Mouse (Mus musculus): ENCODE measurements around the gene Acaa1b.

Gene Acaa1b

DNA sequence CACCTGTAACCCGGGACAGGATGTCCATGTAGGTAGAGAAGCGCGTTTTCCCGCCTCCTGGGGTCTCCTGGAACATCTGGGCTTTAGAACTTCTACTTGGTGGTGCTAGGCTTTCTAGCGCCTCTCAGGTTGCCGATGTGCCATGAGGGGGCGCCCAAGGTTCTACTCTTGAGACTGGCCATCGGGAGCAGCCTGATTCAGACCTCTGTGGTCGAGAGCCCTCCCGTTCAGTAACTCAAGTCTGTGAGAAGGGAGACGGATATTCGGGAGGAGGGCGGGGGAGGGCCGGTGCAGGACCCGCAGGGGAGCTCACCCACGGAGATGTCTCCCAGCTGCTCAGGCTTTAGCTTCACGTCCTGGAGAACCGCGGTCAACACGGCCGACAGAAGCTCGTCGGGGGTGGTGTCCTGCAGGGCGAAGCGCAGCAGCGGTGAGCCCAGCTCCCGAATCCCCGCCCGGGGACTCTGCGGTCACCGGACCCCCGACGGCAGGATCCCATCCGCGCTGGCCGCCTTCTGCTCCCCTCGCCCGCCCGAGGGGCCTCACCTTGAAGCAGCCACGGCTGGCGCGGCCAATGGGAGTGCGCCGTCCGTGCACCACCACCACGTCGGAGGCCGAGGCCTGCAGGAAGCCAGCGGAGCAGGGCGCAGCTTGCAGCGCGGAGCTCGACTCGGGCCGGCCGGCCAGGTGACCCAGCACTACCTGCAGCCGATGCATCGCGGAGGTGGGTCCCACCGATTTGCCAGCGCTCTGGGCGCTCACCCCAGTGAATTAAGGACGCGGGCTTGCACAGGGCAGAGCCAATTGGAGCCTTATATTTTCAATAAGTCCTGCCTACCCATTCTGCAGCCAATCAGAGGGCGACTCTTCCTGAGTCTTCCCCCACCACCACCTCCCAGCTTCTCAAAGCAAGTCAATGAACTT, at the start of gene Acaa1b:
Acaa1b (minus strand) TSS at position 816 of the 924 bp plus-strand sequence.
- DNase-seq (ENCODE audit: extremely low read depth, low read depth), result peak; percentile 54

DNA sequence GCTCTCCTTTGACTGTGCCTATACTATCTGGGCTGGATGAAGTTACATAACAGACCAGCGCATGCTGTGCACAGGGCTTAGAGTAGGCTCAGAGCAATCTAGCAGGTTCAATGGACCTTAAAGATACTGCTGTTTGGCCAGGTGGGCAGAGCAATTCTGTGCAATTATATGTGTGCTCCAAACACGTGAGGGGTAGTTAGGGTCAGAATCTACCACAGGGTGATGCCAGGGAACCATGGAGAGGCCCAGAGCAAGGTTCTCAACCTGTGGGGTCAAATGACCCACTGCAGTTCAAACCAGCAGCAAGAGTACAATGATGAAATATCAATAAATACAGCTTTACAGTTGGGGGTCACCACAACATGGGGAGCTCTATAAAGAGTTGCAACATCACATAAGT, 49.8 kb upstream of the Acaa1b start:
- DNase-seq (ENCODE audit: extremely low read depth, low read depth), result no peak

DNA sequence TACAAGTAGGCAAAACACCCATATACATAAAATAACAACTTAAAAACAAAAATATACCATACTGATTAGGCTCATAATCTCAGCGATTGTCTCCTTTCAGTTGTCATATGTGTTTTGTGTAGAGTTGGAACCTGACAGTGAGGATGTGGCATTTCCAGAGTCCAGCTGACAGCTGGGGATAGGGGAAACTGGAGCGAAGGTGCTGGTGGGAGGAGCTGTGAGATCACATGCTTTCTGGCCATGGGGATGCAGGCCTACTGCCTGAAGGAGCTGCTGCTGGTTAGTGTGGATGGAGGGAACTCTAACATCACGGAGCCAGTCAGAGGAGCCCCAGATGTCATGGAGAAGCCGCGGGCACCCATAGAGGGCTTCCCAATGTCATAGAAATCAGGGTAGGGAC, 48.9 kb upstream of the Acaa1b start:
- no peak for DNase-seq (ENCODE audit: extremely low read depth, low read depth)

DNA sequence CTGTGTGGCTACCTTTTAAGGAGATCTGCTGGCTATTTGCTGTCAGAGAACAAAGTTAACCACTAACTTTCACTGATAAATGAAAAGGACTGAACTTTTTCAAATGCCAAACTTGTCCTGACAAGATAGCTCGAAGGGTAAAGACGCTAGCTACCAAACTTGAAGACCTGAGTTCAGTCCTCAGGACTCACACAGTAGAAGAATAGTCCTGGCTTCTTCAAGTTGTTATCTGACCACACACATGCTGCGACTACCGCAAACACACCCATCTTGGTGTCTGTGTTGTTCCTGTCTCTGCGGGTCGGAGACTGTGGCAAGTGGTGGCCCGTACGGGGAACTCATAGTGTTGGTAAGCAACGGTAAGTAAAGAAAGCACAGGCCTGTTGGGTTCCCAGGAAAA, 46.7 kb upstream of the Acaa1b start:
- peak; percentile 97 for DNase-seq (ENCODE audit: extremely low read depth, low read depth)

DNA sequence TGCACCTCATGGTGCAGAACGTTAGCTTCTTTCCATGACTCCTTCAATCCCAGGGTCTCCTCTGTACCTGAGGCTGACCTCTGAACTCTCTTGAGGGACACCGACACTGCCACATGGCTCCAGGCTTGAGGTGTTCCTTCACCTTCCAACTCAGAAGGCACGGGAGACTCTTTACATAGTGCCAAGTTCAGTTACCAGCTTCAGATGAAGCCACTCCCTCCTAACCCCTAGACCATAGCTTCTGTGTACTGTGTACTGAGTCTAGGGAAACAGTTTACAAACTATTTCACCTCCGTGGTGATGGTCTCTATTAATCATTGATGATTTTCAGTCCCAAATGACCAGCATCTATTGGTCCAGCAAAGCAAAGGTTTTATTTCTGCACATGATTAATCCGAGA, 44.8 kb upstream of the Acaa1b start:
- DNase-seq (ENCODE audit: extremely low read depth, low read depth), result no peak

DNA sequence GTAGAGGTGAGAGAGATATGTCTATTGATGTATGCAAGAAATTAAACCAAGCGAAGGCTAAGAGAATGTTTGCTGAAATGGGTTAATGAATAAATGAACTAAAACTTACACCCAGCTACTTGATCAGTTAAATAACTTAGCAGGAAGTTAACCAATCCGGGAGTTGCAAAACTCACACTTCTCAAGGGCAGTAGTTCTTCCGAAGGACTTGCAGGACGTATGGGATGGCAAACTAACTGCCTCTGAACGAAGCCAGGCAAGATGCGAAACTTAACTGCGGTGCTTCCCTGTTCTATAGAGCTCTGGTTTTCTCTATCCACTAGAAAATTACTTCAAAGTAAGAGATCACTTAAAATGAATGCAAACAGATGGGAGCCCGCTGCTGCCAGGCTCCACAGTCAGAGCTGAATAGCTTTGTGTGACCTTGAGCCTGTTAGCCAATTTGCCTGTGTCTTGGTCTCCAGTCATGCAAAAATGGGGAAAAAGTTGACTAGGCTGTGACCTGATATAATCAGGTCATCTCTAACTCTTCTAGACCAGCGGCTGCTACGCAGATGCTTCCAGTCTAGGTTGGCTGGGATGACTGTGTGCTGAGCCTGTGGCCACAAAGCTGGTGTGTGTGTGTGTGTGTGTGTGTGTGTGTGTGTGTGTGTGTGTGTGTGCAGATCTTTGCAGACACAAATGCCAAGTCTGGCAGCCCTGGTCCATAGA, 42.4 kb upstream of the Acaa1b start:
- no peak for DNase-seq (ENCODE audit: extremely low read depth, low read depth)

DNA sequence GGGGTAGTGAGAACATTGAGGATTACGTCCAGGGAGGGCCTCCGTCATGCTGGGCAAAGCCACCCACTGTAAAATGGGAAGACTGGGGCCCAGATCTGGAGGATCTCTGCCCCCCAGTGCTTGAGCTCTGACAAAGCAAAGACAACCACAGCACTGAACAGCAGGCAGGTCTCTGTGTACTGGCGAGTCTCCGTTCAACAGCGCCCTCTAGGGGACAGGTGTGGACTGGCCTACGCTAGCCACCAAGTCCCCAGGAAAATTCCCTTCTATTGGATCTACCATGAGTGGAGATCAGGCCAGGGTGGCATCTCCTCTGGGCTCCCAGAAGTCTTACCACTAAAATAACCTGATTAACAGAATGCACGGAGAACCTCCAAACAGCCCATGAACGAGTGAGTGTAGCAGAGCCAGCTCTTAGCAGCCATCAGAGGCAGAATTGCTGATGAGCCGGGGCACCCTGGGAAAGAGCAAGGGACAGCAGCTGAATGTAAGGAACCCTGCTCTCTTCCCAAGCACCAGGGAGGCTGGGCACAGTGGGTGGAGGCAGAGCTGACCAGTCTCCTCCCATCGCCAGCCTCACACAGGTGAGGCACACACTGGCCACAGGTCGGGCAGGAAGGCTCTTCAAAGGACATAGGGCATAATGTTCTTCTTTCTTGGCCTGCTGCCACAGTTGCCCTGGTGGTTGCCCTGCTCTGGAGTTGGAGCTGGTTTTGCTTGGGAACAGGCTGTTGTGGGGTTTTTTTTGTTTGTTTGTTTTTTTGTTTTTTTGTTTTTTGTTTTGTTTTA, 35.5 kb upstream of the Acaa1b start:
- DNase-seq (ENCODE audit: extremely low read depth, low read depth), result no peak

DNA sequence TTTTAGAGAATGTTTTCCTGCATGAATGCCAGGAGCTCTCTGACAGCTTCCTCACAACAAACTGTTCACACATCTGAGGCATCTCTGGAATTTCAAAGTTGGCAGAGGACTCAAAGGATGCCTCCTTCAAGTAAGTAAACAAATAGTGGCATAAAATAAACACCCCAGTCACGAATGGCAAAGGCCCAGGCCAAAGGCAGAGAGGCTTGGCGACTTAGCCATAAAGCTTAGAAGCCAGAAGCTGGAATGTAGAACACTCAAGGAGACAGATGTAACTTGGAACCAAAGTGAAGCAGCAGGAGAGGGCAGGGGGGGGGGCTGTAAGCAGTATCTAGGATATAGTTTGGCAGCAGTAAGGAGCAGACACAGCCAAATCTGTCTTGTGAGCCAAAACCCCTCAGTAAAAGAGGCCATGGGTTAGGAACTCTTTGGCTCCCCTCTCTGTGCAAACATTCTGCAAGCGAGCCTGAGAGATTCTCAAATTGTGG, 24.4 kb upstream of the Acaa1b start:
- no peak for DNase-seq (ENCODE audit: extremely low read depth, low read depth)

DNA sequence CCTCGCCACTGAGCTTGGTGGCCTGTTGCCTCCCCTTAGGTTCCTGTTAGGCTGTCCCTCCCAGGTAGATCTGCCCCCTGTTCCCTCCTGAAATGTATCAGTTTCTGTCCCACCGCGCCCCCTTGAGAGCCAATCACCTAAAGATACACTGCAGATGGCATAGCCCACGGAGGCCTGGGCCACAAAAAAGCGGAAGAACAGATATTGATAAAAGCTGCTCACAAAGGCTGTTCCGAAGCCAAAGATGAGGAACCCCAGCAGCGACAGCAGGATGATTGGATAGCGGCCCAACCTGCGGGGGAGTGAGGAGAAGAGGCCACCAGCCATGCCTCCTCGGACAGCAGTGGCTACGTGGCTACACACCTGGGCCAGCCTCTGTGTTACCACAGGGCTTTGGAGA, 22.4 kb upstream of the Acaa1b start:
- DNase-seq (ENCODE audit: extremely low read depth, low read depth), result peak; percentile 72

DNA sequence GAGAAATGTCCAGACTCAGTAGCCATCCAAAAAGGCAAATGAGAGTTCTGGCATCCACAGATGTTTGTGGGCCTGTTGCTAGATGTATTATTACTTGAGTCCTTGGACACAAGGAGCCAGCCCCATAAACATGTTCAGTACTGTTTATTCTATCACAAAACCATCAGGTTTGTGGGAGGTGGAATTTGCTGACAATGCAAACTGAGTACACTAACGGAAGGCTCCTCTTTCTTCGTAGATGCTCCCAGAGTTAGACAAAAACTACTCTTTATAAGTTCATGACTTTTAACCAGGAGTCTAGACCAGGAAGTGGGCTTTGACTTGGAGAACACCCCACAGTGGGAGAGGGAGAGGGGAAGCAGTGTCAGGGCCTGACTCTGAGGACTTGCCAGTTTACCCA, 10.7 kb upstream of the Acaa1b start:
- DNase-seq (ENCODE audit: extremely low read depth, low read depth), result no peak

DNA sequence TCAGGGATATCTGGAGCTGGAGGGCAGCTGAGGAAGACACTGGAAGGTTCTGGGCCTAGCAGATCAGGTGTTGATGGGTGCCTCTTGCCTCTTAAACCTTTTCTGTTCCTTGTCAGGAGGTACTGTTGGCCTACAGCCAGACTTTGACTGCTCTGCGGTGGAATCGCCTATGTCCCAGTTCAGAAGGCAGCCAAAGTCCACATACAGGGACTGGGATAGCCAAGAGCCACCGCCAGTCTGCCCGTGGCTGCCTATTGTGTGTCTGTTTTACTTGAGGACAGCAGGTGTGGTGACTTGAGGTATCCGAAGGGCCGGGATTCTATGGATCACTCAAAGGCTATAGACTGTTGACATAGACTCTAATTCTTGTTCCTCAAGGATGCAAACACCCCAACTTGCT, 8.7 kb upstream of the Acaa1b start:
- no peak for DNase-seq (ENCODE audit: extremely low read depth, low read depth)

DNA sequence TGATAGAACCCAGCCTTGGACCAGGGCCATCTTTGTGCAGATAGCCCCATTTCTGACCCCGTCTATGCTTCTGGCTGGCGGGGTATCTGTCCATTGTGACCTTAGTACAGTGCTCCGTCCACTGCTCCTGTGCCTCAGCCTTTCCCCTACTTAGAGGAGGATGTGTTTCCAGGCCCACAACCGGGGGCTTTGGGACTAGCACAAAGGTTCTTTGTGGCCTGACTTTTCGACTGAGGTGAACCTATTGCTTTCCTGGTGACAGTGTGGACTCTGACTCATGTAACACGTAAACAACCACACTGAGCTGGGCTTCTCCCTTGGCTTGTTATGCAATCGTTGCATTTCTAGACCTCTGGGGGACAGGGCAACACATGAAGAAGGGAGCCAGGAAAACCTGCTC, 7.8 kb upstream of the Acaa1b start:
- no peak for DNase-seq (ENCODE audit: extremely low read depth, low read depth)

DNA sequence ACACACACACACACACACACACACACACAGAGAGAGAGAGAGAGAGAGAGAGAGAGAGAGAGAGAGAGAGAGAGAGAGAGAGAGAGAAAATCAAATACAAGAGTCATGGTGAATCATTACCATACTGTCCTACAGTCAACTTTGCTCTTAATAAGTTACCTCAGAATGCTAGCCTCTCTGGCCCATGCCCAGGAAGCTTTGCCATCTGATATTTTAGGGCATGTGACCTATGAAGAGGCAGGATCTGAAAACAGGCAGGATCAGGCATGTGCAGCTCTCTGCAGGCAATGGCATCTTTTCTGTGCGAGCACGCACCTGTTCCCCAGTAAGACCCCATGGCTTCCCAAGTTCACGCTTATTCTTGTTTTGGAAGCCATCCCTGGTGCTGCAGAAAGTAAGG, 3.8 kb upstream of the Acaa1b start:
- DNase-seq (ENCODE audit: extremely low read depth, low read depth), result no peak

DNA sequence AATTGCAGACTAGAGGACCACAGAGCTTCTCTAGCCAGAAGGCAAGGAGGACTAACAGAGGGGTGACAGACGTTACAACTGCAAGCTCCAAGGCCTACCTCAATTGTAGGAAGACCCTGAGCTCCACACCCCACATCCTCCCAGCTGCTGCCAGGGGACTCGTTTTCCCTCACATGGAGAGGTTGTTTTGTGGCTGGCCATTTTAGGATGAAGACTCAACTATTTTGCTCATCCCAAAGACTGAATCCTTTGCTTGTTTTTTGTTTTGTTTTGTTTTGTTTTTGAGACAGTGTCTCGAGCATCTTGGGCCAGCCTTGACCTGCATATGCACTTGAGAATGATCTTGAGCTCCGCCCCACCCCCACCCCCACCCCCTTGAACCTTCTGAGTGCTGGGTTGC, 2.0 kb upstream of the Acaa1b start, which contains the start of gene Gm47289:
Gm47289 (plus strand) TSS at position 301 of the 400 bp plus-strand sequence.
- no peak for DNase-seq (ENCODE audit: extremely low read depth, low read depth)

DNA sequence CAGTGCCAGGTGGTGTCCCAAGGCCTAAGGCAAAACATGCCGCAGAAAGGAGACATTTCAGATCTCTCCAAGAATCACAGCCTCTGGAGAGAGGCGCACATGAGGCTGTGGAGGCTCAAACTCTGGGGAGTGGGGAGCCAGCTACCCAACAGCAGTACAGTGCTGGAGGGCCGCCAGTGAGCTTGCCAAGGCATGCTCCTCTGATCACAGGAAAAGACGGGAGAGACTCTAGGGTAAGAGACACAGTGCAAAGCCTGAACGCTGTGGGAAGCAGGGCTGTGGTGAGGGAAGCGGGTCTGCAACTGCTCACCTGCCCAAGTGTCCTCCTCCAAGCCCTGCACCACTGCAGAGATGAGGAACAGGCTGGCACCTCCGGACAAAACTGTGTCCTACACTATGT, 1.1 kb downstream of the Acaa1b start:
- DNase-seq (ENCODE audit: extremely low read depth, low read depth), result no peak

DNA sequence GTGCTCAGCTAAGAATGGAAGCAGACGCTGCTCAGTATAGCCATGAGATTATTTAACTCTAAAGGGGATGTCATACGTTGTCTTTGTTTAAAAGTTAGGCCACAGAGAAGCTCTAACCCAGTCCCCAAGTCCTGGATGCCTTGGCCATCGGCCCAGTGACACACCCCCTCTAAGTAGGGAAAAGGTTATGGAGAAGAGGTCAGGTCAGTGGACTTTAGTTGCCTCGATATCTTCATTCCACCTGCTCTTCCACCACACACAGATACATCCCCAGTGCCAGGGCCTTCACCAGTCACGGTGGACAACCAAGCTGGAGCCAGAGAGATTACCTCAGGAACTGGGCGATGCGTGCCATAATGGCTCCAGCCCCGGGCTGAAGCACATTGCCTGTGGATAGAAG, 1.5 kb downstream of the Acaa1b start:
- DNase-seq (ENCODE audit: extremely low read depth, low read depth), result no peak

DNA sequence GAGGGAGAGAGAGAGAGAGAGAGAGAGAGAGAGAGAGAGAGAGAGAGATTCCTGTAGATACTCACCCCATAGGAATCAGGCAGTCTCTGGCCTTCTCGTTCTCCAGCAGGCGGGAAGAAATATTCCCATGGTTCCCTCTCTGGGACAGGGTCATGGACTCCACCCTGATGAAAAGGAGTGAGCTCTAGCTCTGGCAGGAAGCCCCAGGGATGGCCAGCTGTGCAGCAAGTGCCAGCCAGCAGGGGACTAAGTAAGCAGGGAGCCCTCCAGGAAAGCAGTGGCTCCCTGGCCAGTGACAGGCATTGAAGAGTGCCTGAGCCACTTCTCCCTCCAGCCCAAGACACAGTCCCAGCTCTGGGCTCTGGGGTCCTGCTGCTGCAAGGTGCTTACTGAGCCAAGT, 5.1 kb downstream of the Acaa1b start:
- no peak for DNase-seq (ENCODE audit: extremely low read depth, low read depth)

DNA sequence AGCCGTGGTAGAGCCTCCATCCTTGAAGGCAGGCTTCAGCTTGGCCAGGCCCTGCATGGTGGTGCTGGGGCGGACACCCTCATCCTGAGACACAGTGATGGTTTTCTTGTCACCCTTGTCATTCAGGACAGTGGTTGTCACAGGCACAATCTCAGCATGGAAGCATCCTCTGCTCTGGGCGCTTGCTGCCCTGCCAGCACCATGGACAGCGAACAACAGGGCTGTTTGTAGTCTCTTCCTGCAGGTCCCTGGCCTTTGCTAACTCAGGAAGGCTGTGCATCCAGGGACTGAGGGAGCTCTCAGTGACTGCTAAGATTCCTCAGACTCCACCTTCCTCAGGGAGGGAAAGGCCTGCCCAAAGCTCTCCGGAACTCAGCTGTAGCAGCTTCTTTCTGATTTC, 7.3 kb downstream of the Acaa1b start:
- no peak for DNase-seq (ENCODE audit: extremely low read depth, low read depth)

DNA sequence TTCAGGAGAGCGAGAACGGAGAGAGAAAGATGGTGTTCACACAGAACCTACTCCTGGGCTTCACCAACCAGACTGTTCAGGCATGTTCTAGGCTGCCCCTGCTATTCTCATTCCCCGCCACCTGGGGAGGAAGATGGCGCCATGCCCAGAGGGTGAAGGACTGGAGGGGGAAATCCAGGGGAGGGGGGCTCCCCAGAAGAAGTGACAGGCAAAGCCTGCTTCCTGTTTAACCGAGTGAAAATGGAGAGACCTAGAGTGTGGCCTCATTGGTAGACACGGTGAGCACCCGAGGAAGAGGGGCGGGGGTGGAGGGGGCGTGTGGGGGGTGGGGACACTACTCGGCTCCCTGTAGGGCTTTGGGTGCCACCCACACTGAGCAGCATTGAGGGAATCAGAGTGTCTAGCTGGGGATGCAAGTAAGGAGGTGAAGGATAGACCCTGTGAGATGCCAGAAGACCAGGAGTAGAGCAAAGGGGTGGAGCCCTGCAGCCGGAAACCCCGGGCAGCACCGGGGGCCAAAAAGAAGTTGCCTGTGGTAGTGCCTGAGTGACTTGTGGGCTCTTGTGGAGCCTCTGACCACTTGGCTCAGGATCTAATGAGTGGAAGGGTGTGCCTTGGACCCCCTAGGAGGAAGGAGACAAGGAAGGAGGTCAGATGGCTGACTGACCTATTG, 10.7 kb downstream of the Acaa1b start:
- no peak for DNase-seq (ENCODE audit: extremely low read depth, low read depth)

DNA sequence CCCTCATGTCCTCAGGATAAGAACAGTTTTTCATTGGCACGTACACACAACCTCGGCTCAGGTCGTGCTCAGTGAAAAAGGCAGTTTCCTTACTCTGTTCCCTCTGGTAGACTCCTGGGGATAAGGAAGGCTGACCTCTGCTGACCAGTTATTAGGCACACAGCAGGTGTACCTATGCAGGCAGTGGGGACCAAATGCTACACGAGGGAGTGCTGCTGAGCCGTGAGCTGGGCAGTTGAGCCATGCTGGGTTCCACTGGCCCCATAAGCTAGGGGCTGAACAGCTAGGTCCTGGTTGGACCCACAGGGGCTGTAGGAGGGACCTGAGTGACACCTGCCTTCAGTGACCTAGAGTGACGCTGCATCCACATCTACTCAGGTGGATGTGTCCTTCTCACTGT, 11.3 kb downstream of the Acaa1b start:
- DNase-seq (ENCODE audit: extremely low read depth, low read depth), result no peak

DNA sequence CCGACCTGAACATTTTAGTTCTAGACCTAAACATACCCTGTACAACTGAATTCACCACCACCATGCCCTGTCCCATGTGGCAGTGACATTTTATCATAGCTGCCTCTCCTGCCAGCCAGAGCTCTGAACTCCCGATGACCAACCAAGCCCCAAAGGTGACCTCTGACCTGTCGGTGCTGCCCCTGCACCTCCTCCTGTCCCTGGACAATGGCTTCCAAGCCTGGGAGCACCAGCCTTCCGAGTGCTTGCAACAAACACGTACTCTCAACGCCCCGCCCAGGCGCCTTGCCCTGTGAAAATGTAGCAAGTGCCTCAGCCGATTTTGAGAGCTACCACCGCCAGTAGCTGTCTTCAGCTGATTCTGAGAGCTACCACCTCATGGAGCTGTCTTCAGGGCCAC, 11.8 kb downstream of the Acaa1b start:
- no peak for DNase-seq (ENCODE audit: extremely low read depth, low read depth)

Data from MEL-GATA-1-ER (cell line).